Mouse (Mus musculus): ENCODE measurements at regions not wholly inside any gene's neighbourhood (a gene's known extent, or its start where the extent isn't known, plus 50 kb on each side); places are given as distances from the start of the nearest gene placed in this dataset.

DNA sequence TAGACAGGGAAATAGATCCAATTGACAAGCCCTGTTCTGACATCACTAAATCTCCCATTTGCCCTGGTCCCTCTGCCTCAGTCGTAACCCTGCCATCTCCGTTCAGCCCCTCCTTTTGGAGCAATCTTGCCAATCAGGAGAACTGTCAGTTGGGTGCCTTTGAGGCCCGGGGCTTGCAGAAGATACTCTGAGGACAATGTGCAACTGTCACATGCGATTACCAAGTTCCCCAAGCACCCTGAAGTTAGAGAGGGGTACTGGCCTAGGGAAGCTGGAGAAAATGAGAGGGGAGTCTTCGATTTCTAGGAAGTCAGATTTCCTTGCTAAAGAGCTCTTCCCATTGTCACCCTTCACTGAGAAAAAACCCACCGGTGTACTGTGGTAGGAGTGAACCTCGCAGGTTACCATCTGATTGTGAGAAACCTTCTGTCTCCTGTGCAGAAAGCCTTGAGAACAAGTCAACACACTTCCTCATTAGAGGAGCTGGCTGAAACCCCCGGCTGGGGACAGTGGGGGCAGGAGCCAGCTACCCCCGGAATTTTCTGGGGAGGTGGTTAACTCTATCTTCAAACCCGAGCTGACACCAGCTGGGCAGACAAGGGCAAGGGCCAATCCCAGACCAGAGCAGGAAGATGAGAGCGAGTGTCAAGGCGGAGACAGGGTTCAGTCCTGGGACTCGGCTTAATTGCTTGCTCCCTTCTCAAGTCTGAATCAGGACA is 279.0 kb downstream of the Etnk1 start:
- TF ChIP-seq CEBPB (IDR thresholded peaks at IDR 0.05; ENCODE audit: low read depth) (no peak), MYOD1 (IDR thresholded peaks at IDR 0.05; ENCODE audit: control insufficient read depth, insufficient read length, low read depth) (no peak), MAX (IDR thresholded peaks at IDR 0.05) (no peak), USF1 (IDR thresholded peaks at IDR 0.05; ENCODE audit: low read depth) (no peak), CTCF (IDR thresholded peaks at IDR 0.05; ENCODE audit: control insufficient read depth, insufficient read depth, insufficient read length) (no peak), MYOG (IDR thresholded peaks at IDR 0.05; ENCODE audit: control insufficient read depth, extremely low read depth, insufficient read length) (no peak)
